Mouse (Mus musculus) stomach, postnatal 0 days (tissue): Measurements from ENCODE around the gene Aco1.

Experiments used
- CTCF ChIP-seq: IDR thresholded peaks from 2 replicates; pipeline ENCODE4 v1.5.1; 2016; ENCODE audit warnings: antibody characterized with exemption, low read depth, mild to moderate bottlenecking, moderate library complexity
- EP300 ChIP-seq: optimal IDR thresholded peaks from 2 replicates; pipeline ENCODE3; 2016; ENCODE audit warnings: antibody characterized with exemption

DNA sequence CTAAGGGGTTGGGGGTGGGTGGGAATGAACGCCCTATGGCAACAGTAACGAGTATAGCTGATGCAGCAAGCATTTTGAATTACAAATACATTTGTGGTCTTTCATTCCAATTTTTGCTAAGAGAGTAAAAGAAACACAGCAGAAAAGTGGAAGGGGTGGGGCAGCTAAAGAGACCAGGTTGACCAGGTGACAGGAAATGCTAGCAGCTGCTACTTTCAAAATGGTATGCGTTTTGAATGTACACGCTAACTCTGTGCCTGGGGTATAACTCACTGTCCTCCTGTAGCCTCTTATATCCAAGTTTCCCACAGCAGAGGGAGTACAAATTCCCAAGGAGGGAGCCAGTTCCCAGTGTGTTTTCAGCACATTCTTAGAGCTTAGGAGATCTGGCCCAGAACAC is 93.9 kb downstream of the Aco1 start:
- TF ChIP-seq CTCF, result no peak
- no peak for TF ChIP-seq EP300
